Mouse (Mus musculus) retina, postnatal 7 days (tissue): Measurements from ENCODE around the gene Gfy.
A peak's percentile ranks its signal among the peaks of the same experiment; 100 is the strongest.
"Not testable (repeated sequence)": the region's sequence is repeated elsewhere in the genome, so short reads cannot be mapped to it uniquely, and the experiment has no call there.

ENCODE experiments used
- DNase-seq: peaks from one replicate; pipeline ENCODE4 v3.0.0-alpha.2; 2012; ENCODE audit warnings: low read depth, low spot score

Gene Gfy

GRCm38 (mm10) chr7:45167761-45168445 lies 11.5 kb downstream of the Gfy start:
- no peak for DNase-seq

GRCm38 (mm10) chr7:45166950-45167401 lies 12.4 kb downstream of the Gfy start:
- DNase-seq: no peak

- no peak for DNase-seq
Observed at GRCm38 (mm10) chr7:45165701-45166100, 13.7 kb downstream of the Gfy start.

- no peak for DNase-seq
Observed at GRCm38 (mm10) chr7:45164833-45165232, 14.5 kb downstream of the Gfy start.

- DNase-seq: no peak
Observed at GRCm38 (mm10) chr7:45163735-45164490, 15.5 kb downstream of the Gfy start, which contains the start of gene Slc17a7. Gene Slc17a7 (plus strand): TSS chr7:45163949.

- no peak for DNase-seq
Observed at GRCm38 (mm10) chr7:45162996-45163615, 16.3 kb downstream of the Gfy start.

GRCm38 (mm10) chr7:45162551-45162950 lies 16.8 kb downstream of the Gfy start:
- no peak for DNase-seq

GRCm38 (mm10) chr7:45161612-45162473 lies 17.5 kb downstream of the Gfy start:
- DNase-seq: peak; percentile 75

GRCm38 (mm10) chr7:45160866-45161265 lies 18.5 kb downstream of the Gfy start:
- DNase-seq: no peak

GRCm38 (mm10) chr7:45160316-45160800 lies 19.0 kb downstream of the Gfy start:
- DNase-seq: no peak

GRCm38 (mm10) chr7:45158991-45159390 lies 20.4 kb downstream of the Gfy start:
- no peak for DNase-seq

GRCm38 (mm10) chr7:45157459-45157858 lies 21.9 kb downstream of the Gfy start:
- DNase-seq: no peak

- no peak for DNase-seq
Observed at GRCm38 (mm10) chr7:45156206-45156605, 23.2 kb downstream of the Gfy start.

GRCm38 (mm10) chr7:45155590-45155989 lies 23.8 kb downstream of the Gfy start:
- DNase-seq: no peak

GRCm38 (mm10) chr7:45154993-45155514 lies 24.3 kb downstream of the Gfy start:
- DNase-seq: no peak

GRCm38 (mm10) chr7:45154096-45154992 lies 25.0 kb downstream of the Gfy start, which contains the start of the genes Pih1d1 and Aldh16a1:
Gene Pih1d1 (plus strand): TSS chr7:45154303.
Gene Aldh16a1 (minus strand): TSS chr7:45154584.
- peak; percentile 92 for DNase-seq

- no peak for DNase-seq
Observed at GRCm38 (mm10) chr7:45153586-45153985, 25.8 kb downstream of the Gfy start.

- DNase-seq: not testable (repeated sequence)
Observed at GRCm38 (mm10) chr7:45153052-45153451, 26.3 kb downstream of the Gfy start.

GRCm38 (mm10) chr7:45151303-45151702 lies 28.1 kb downstream of the Gfy start:
- no peak for DNase-seq

- DNase-seq: no peak
Observed at GRCm38 (mm10) chr7:45150321-45150720, 29.0 kb downstream of the Gfy start.
